Mouse (Mus musculus) limb, embryonic 11.5 days (tissue): ENCODE results near the gene Hcrtr2. TPM values are rescaled to one million over a fixed set of nuclear protein-coding genes. Genes with fewer than 3 reads are reported as not detected.

ENCODE experiments used
- ATAC-seq: fragments of 200-750 bp; cut with Nextera tagmentation; 2 replicates; pipeline ENCODE4 v1.8.0; 2017; ENCODE audit warnings: low read depth; ENCODE audit not compliant: insufficient number of reproducible peaks, low FRiP score, low TSS enrichment
- DNase-seq: peaks from one replicate; pipeline ENCODE4 v3.0.0-alpha.2; 2015; ENCODE audit warnings: low spot score
- H3K27ac ChIP-seq: fragments of 300-500 bp; sonication (generic); replicated peaks from 2 replicates; pipeline ENCODE4 v1.5.1; 2014; ENCODE audit warnings: low read depth, mild to moderate bottlenecking, low read length
- H3K27me3 ChIP-seq: fragments of 300-500 bp; sonication (generic); 2 replicates; pipeline ENCODE4 v1.6.1; 2014; ENCODE audit warnings: mild to moderate bottlenecking, low read length, mixed read lengths; ENCODE audit not compliant: control insufficient read depth, insufficient read depth
- H3K36me3 ChIP-seq: fragments of 300-500 bp; sonication (generic); 2 replicates; pipeline ENCODE4 v1.6.1; 2014; ENCODE audit warnings: mild to moderate bottlenecking, low read length, moderate library complexity, mixed read lengths; ENCODE audit not compliant: control insufficient read depth, insufficient read depth
- H3K4me1 ChIP-seq: fragments of 300-500 bp; sonication (generic); 2 replicates; pipeline ENCODE4 v1.6.1; 2014; ENCODE audit warnings: low read length, mixed read lengths; ENCODE audit not compliant: control insufficient read depth, insufficient read depth
- H3K4me2 ChIP-seq: fragments of 300-500 bp; sonication (generic); 2 replicates; pipeline ENCODE4 v1.6.1; 2014; ENCODE audit warnings: low read depth, mild to moderate bottlenecking, moderate library complexity; ENCODE audit not compliant: severe bottlenecking
- H3K4me3 ChIP-seq: fragments of 300-500 bp; sonication (generic); 2 replicates; pipeline ENCODE4 v1.5.1; 2014; ENCODE audit warnings: low read depth, low read length
- H3K9ac ChIP-seq: fragments of 300-500 bp; sonication (generic); 2 replicates; pipeline ENCODE4 v1.6.1; 2014; ENCODE audit warnings: mild to moderate bottlenecking, low read length
- H3K9me3 ChIP-seq: fragments of 300-500 bp; sonication (generic); 2 replicates; pipeline ENCODE4 v1.6.1; 2016; ENCODE audit warnings: low read length; ENCODE audit not compliant: control insufficient read depth
- whole genome bisulfite sequencing: fragments of 180-500 bp; shearing (Covaris S2); extraction: QIAGEN DNeasy Blood & Tissue Kit; methylation state at CpG from one replicate; pipeline ENCODE4 v1.1.7; 2014; 5-methylcytosine and 5-hydroxymethylcytosine counted together
- polyA plus RNA-seq: library from polyadenylated mRNA; unstranded; fragments of >200 nt; fragmentation: Nextera tagmentation; extraction: Ambion mirVana; gene quantifications from 2 replicates; pipeline ENCODE4 v1.2.1, GENCODE M21; 2014

The Hcrtr2 gene
- polyA plus RNA-seq, 1 experiment from 2014 or later: 0.47 TPM

- no peaks in the 10 kb centered on the region for H3K4me1 ChIP-seq
- no peak overlapping the region for H3K4me2 ChIP-seq
- no peaks in the 10 kb centered on the region for H3K27me3 ChIP-seq
- DNase-seq (no peak), ATAC-seq (no peak)
- H3K4me3 ChIP-seq: no peak overlapping the region
- H3K27ac ChIP-seq: no peak overlapping the region
- no peaks in the 10 kb centered on the region for H3K36me3 ChIP-seq
- no peaks in the 10 kb centered on the region for H3K9me3 ChIP-seq
- 91% methylated on average over 7 of the region's 7 CpGs for WGBS
- no peak overlapping the region for H3K9ac ChIP-seq
Observed at GRCm38 (mm10) chr9:76252544-76252943, 71.1 kb downstream of the Hcrtr2 start.

- WGBS: 89% methylated on average over 4 of the region's 4 CpGs
- no peak overlapping the region for H3K4me2 ChIP-seq
- no peak for ATAC-seq
- no peak overlapping the region for H3K27ac ChIP-seq
- no peaks in the 10 kb centered on the region for H3K27me3 ChIP-seq
- no peak overlapping the region for H3K4me3 ChIP-seq
- no peak overlapping the region for H3K9ac ChIP-seq
- no peaks in the 10 kb centered on the region for H3K4me1 ChIP-seq
- DNase-seq: no peak
- H3K9me3 ChIP-seq: no peaks in the 10 kb centered on the region
- no peaks in the 10 kb centered on the region for H3K36me3 ChIP-seq
Observed at GRCm38 (mm10) chr9:76252109-76252508, 71.5 kb downstream of the Hcrtr2 start.

- Histone ChIP-seq H3K27ac (no peak overlapping the region), H3K9ac (no peak overlapping the region), H3K9me3 (no peaks in the 10 kb centered on the region), H3K4me2 (no peak overlapping the region), H3K36me3 (no peaks in the 10 kb centered on the region), H3K27me3 (no peaks in the 10 kb centered on the region), H3K4me3 (no peak overlapping the region), H3K4me1 (no peaks in the 10 kb centered on the region)
- ATAC-seq (no peak), DNase-seq (no peak)
- WGBS: 2% methylated on average over 1 of the region's 1 CpGs
Observed at GRCm38 (mm10) chr9:76242322-76242721, 81.3 kb downstream of the Hcrtr2 start.

- Histone ChIP-seq H3K9me3 (no peaks in the 10 kb centered on the region), H3K9ac (no peak overlapping the region), H3K36me3 (no peaks in the 10 kb centered on the region), H3K4me2 (no peak overlapping the region), H3K27ac (no peak overlapping the region), H3K27me3 (no peaks in the 10 kb centered on the region), H3K4me3 (no peak overlapping the region), H3K4me1 (peaks cover 14% of the 10 kb centered on the region; the same call in 1 of the 2 replicates)
- DNase-seq (no peak), ATAC-seq (no peak)
- WGBS: 81% methylated on average over 5 of the region's 5 CpGs
Observed at GRCm38 (mm10) chr9:76237946-76238345, 85.7 kb downstream of the Hcrtr2 start.

GRCm38 (mm10) chr9:76237243-76237642, 86.4 kb downstream of the Hcrtr2 start:
- ATAC-seq: no peak
- Histone ChIP-seq H3K36me3 (no peaks in the 10 kb centered on the region), H3K4me3 (no peak overlapping the region), H3K4me1 (peaks cover 14% of the 10 kb centered on the region; the same call in 1 of the 2 replicates), H3K27me3 (no peaks in the 10 kb centered on the region), H3K9ac (no peak overlapping the region), H3K27ac (no peak overlapping the region), H3K9me3 (no peaks in the 10 kb centered on the region), H3K4me2 (no peak overlapping the region)
- WGBS: 17% methylated on average over 12 of the region's 12 CpGs
- DNase-seq: peak; percentile 40

- Histone ChIP-seq H3K9me3 (no peaks in the 10 kb centered on the region), H3K4me3 (no peak overlapping the region; the same call in 1 of the 2 replicates), H3K9ac (no peak overlapping the region), H3K4me2 (peak overlapping the region; percentile 58; the same call in 1 of the 2 replicates), H3K36me3 (no peaks in the 10 kb centered on the region), H3K4me1 (peaks cover 14% of the 10 kb centered on the region; the same call in 1 of the 2 replicates), H3K27ac (no peak overlapping the region), H3K27me3 (no peaks in the 10 kb centered on the region)
- 0% methylated on average over 7 of the region's 7 CpGs for WGBS
- DNase-seq: peak; percentile 83
- ATAC-seq: peak; percentile 49; the same call in 1 of the 2 replicates
Observed at GRCm38 (mm10) chr9:76236626-76237025, 87.0 kb downstream of the Hcrtr2 start.

- DNase-seq: peak; percentile 54
Observed at GRCm38 (mm10) chr9:76235945-76236503, 87.6 kb downstream of the Hcrtr2 start.

GRCm38 (mm10) chr9:76234899-76235298, 88.8 kb downstream of the Hcrtr2 start:
- DNase-seq: peak; percentile 46
- WGBS: 33% methylated on average over 7 of the region's 7 CpGs

More at GRCm38 (mm10) chr9:76235945-76236503, 87.6 kb downstream of the Hcrtr2 start:
- Histone ChIP-seq H3K4me3 (peak overlapping the region; percentile 23), H3K9me3 (no peaks in the 10 kb centered on the region), H3K4me1 (peaks cover 14% of the 10 kb centered on the region; the same call in 1 of the 2 replicates), H3K27me3 (no peaks in the 10 kb centered on the region), H3K9ac (peak overlapping the region; percentile 53), H3K36me3 (no peaks in the 10 kb centered on the region), H3K27ac (0 out of 2 replicates have a peak overlapping the region, but pooled peaks have one; percentile 58), H3K4me2 (peak overlapping the region; percentile 58)
- ATAC-seq: no peak; the same call in 1 of the 2 replicates
- WGBS: 2% methylated on average over 14 of the region's 14 CpGs

More at GRCm38 (mm10) chr9:76234899-76235298, 88.8 kb downstream of the Hcrtr2 start:
- Histone ChIP-seq H3K4me3 (no peak overlapping the region), H3K27me3 (no peaks in the 10 kb centered on the region), H3K4me2 (no peak overlapping the region), H3K9ac (no peak overlapping the region), H3K4me1 (peaks cover 14% of the 10 kb centered on the region; the same call in 1 of the 2 replicates), H3K36me3 (no peaks in the 10 kb centered on the region), H3K27ac (no peak overlapping the region), H3K9me3 (no peaks in the 10 kb centered on the region)
- peak; percentile 63 for ATAC-seq
